Mouse (Mus musculus): ENCODE data around the gene Dlgap1. TPM values are rescaled to one million over a fixed set of nuclear protein-coding genes. Genes with fewer than 3 reads are reported as not detected.
"Not testable (repeated sequence)": the region's sequence is repeated elsewhere in the genome, so short reads cannot be mapped to it uniquely, and the experiment has no call there.

Dlgap1 gene
- polyA plus RNA-seq, 1 experiment from 2014 or later = 4.1 TPM

DNA sequence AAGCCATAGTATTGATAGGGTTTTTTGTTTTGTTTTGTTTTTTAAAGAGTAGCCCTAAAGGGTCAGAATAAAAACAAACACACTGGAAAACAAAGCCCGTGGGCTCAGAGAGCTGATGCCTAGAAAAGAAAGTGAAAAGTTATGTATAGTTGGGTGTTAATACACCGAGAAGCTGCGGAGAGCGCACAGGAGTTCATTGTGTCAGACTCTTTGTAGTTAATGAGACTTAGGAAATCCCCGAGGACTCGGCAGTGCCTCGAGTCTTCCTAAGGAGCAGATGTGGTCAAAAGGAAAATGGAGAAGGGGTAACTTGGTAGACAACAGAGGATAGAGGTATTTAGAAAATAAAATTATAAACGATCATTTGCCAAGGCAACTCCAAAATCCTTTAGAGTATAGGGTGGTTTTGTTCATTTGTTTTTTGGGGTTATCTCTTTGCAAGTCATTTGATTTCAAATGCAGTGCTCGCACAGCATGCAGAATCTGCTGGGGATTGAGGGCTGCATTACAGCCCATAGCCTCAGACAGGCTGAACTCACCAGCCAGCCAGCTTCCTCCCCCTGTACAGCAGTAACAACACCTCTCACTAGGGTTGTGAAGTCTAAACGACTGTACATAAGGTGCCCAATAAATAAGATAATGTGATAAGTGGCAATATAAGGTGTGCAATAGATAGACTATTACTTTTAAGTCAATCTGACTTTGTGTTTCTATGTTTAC, 866.4 kb downstream of the Dlgap1 start:
- Histone ChIP-seq H3K9ac (peak overlapping the region; percentile 53; the same call in 1 of the 2 replicates), H3K36me3 (peaks cover 16% of the 10 kb centered on the region), H3K4me1 (peaks cover 20% of the 10 kb centered on the region), H3K27ac (0 out of 2 replicates have a peak overlapping the region, but pooled peaks have one; percentile 48), H3K4me2 (peak overlapping the region; percentile 90), H3K9me3 (replicated peaks) (no peaks in the 10 kb centered on the region), H3K27me3 (no peaks in the 10 kb centered on the region), H3K4me3 (replicated peaks) (peak overlapping the region; percentile 48)
- WGBS = 8% methylated on average over 10 of the region's 10 CpGs
- ATAC-seq (replicated peaks; ENCODE audit: low FRiP score) = no peak

DNA sequence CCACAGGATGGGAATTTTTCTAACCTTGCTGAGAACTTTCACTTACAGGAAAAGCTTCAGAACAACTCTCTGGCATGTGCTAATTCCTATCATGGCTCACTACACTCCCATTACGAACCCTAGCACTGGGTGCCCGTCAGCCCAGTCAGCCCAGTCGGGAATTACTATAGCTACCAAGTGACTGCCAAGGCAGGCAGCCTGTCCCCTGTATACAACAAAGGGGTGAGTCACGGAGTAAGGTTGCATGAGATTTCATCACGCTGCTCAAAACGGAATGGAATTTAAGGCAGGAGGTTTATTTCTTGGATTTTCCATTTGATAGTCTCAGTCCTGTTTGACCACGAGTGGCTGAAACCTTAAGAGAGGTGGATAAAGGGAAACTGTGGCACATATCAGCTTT, 867.9 kb downstream of the Dlgap1 start:
- 55% methylated on average over 7 of the region's 7 CpGs for WGBS
- H3K27me3 ChIP-seq = no peaks in the 10 kb centered on the region
- no peaks in the 10 kb centered on the region for H3K9me3 ChIP-seq (replicated peaks)
- no peak overlapping the region for H3K9ac ChIP-seq
- peak overlapping the region; percentile 41; the same call in 1 of the 2 replicates for H3K27ac ChIP-seq
- H3K36me3 ChIP-seq = peaks cover 28% of the 10 kb centered on the region
- H3K4me1 ChIP-seq = peaks cover 16% of the 10 kb centered on the region
- no peak overlapping the region for H3K4me2 ChIP-seq
- no peak overlapping the region for H3K4me3 ChIP-seq (replicated peaks)
- ATAC-seq (replicated peaks; ENCODE audit: low FRiP score) = 0 out of 2 replicates have a peak, but pooled peaks have one; percentile 59

DNA sequence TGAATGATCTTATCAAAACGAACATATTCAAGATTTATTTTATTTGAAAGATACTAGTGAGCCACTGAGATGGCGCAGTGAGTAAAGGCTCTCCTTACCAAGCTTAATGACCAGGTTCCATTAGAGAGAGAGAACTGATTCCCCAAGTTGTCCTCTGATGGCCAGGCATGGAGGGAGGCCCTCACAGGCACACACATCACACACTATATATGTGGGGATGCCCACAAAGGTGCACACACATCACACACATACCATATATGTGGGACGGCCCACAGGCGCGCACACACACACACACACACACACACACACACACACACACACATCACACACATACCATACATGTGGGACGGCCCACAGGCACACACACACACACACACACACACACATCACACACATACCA, 868.6 kb downstream of the Dlgap1 start:
- H3K27ac ChIP-seq; H3K27me3 ChIP-seq; H3K9me3 ChIP-seq (replicated peaks); H3K4me2 ChIP-seq; H3K9ac ChIP-seq; H3K4me3 ChIP-seq (replicated peaks); ATAC-seq (replicated peaks; ENCODE audit: low FRiP score): not testable (repeated sequence)
- Histone ChIP-seq H3K4me1 (peaks cover 16% of the 10 kb centered on the region), H3K36me3 (peaks cover 34% of the 10 kb centered on the region)
- 94% methylated on average over 6 of the region's 6 CpGs for WGBS

DNA sequence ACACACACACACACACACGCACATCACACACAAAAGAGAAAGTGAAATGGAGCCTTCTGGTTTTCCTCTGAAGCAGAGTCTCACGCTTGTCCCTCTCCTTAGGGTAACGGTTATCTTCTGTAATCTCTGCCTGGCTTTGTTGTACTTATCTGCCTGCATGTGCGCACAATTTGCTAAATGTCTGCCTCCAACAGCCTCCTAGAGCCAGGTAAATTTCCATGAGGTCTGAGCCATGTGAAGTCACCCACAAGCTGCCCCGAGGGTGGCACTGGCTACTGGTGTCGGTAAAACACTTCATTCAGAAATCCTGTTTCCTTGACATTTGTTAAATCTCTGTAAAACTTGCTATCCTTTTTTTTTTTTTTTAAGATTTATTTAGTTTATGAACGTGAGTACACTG, 869.2 kb downstream of the Dlgap1 start:
- no peak for ATAC-seq (replicated peaks; ENCODE audit: low FRiP score)

DNA sequence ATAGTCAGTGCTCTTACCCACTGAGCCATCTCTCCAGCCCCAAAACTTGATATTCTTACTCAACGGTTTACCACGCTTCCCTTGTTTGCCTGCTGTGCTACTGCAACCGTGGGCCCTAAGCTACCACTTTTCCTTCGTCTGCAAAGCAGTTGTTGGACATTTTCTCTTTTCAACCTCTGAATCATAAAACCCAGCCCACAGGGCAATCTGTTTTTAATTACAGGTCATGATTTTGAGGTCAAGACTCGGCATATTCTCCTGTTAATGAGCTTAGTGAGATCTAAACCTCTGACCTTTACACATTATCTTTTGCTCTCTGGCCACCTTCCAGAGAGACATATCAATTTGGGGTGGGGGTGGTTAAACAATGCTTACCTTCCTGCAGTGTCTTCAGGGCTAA, 869.7 kb downstream of the Dlgap1 start:
- peaks cover 23% of the 10 kb centered on the region for H3K4me1 ChIP-seq
- no peaks in the 10 kb centered on the region for H3K27me3 ChIP-seq
- ATAC-seq (replicated peaks; ENCODE audit: low FRiP score) = no peak

More for the DNA sequence above, 869.2 kb downstream of the Dlgap1 start:
- Histone ChIP-seq H3K36me3 (peaks cover 39% of the 10 kb centered on the region), H3K4me3 (replicated peaks) (no peak overlapping the region), H3K9ac (no peak overlapping the region), H3K4me1 (peaks cover 18% of the 10 kb centered on the region), H3K27ac (no peak overlapping the region), H3K27me3 (no peaks in the 10 kb centered on the region), H3K9me3 (replicated peaks) (no peaks in the 10 kb centered on the region), H3K4me2 (no peak overlapping the region)
- whole genome bisulfite sequencing = 84% methylated on average over 7 of the region's 7 CpGs

DNA sequence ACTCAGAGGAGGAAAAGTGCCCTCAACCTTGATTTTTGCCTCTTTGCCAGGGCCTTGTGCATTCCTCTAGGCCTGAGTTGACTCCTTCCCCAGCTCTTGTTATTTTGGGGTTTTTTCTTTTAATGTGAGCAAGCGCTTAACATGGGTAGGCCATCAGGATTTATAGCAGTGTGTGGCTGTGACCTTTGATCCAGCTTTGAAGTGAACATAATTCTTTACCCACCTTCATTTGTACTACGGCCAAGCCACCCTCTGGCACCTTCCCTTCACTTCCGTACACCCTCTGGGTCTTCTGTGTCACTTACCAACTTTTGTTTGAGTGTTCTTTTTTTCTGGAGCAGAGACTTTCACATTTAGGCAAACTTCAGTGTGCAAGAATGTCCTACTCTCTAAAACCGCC, 874.4 kb downstream of the Dlgap1 start:
- no peak for ATAC-seq (replicated peaks; ENCODE audit: low FRiP score)
- H3K9me3 ChIP-seq (replicated peaks) = no peaks in the 10 kb centered on the region
- no peak overlapping the region for H3K4me3 ChIP-seq (replicated peaks)
- no peak overlapping the region for H3K9ac ChIP-seq
- 47% methylated on average over 4 of the region's 4 CpGs for WGBS
- H3K27ac ChIP-seq = peak overlapping the region; percentile 11; the same call in 1 of the 2 replicates
- H3K4me1 ChIP-seq = peaks cover 42% of the 10 kb centered on the region
- peaks cover 70% of the 10 kb centered on the region for H3K36me3 ChIP-seq
- no peak overlapping the region for H3K4me2 ChIP-seq
- H3K27me3 ChIP-seq = no peaks in the 10 kb centered on the region

More for the DNA sequence above, 869.7 kb downstream of the Dlgap1 start:
- H3K4me2 ChIP-seq = no peak overlapping the region
- H3K36me3 ChIP-seq = peaks cover 44% of the 10 kb centered on the region
- H3K9me3 ChIP-seq (replicated peaks) = no peaks in the 10 kb centered on the region
- H3K4me3 ChIP-seq (replicated peaks) = no peak overlapping the region
- H3K27ac ChIP-seq = no peak overlapping the region
- H3K9ac ChIP-seq = no peak overlapping the region
- 61% methylated on average over 5 of the region's 5 CpGs for WGBS

DNA sequence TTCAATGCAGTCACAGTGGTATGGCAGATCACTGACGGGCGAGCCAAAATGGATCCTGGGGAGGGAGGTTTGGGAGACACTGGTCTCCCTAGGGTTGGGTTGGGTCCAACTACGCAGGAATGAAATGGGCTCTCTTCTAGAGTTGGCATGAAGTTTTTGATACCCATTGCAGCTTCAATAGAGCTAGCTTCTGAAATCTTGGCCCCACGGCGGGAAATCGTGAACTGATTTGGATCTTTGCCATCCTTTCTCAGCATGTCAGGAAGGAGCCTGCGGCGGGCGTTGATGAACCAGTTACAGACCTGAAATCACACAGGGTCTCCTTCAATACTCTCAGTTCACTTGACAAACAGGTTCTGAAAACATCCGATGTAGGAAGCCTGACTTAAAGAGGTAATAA, 876.1 kb downstream of the Dlgap1 start:
- no peaks in the 10 kb centered on the region for H3K9me3 ChIP-seq (replicated peaks)
- WGBS = 63% methylated on average over 10 of the region's 10 CpGs
- peaks cover 45% of the 10 kb centered on the region for H3K4me1 ChIP-seq
- no peak overlapping the region for H3K9ac ChIP-seq
- no peak for ATAC-seq (replicated peaks; ENCODE audit: low FRiP score)
- no peak overlapping the region for H3K4me2 ChIP-seq
- no peak overlapping the region for H3K4me3 ChIP-seq (replicated peaks)
- no peaks in the 10 kb centered on the region for H3K27me3 ChIP-seq
- H3K27ac ChIP-seq = peak overlapping the region; percentile 69
- peaks cover 56% of the 10 kb centered on the region for H3K36me3 ChIP-seq

DNA sequence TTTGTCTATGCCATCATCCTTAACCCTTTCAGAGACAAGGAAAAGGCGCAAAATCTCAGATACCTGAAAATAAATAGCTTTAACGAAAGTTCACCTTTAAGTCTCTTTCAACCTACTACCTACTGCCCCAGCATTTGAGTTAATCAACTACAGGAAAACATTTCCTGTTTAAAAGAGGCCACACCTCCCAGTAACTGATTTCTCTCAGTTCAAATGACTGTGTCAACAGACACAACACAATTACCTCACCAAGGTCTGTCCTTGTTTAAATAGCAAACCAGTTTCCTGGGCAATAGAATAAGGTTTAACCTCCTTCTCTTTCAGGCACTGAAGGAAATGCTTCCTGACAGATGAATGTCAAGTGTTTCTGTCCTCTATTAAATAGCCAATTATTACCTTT, 876.7 kb downstream of the Dlgap1 start:
- Histone ChIP-seq H3K9me3 (replicated peaks) (no peaks in the 10 kb centered on the region), H3K36me3 (peaks cover 50% of the 10 kb centered on the region)

DNA sequence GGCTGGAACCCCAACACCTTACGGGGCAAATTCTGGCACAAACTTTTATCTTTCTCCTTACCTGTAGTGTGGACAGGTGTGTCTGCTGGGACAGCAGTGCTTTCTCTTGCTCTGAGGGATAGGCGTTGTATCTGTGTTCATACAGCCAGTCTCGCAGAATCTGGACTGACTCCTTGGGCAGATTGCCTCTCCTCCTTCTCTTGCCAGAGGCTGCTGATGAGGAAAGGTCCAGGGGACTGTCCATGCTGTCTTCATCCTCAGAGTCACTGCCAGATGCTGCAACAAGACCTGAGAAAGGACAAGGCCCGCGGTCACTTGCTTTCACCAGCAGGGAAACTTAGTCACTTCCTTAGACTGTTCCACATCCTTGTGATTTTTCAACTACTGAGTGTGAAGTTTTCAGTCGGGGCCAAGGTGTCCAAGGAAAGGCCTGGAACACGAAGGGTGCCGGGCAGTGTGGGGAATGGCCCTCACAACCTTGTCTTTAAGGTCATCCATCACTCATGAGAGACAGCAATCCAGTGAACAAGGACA, 877.3 kb downstream of the Dlgap1 start:
- Histone ChIP-seq H3K27me3 (no peaks in the 10 kb centered on the region), H3K36me3 (peaks cover 47% of the 10 kb centered on the region), H3K27ac (peak overlapping the region; percentile 76), H3K4me3 (replicated peaks) (no peak overlapping the region), H3K9me3 (replicated peaks) (no peaks in the 10 kb centered on the region), H3K9ac (no peak overlapping the region), H3K4me2 (peak overlapping the region; percentile 94), H3K4me1 (peaks cover 45% of the 10 kb centered on the region)
- no peak for ATAC-seq (replicated peaks; ENCODE audit: low FRiP score)
- 48% methylated on average over 8 of the region's 8 CpGs for WGBS

More for the DNA sequence above, 876.7 kb downstream of the Dlgap1 start:
- peak overlapping the region; percentile 94; the same call in 1 of the 2 replicates for H3K4me2 ChIP-seq
- no peak for ATAC-seq (replicated peaks; ENCODE audit: low FRiP score)
- no peak overlapping the region for H3K4me3 ChIP-seq (replicated peaks)
- H3K27ac ChIP-seq = peak overlapping the region; percentile 76
- no peak overlapping the region for H3K9ac ChIP-seq
- no peaks in the 10 kb centered on the region for H3K27me3 ChIP-seq
- peaks cover 45% of the 10 kb centered on the region for H3K4me1 ChIP-seq
- 66% methylated on average over 2 of the region's 2 CpGs for WGBS

DNA sequence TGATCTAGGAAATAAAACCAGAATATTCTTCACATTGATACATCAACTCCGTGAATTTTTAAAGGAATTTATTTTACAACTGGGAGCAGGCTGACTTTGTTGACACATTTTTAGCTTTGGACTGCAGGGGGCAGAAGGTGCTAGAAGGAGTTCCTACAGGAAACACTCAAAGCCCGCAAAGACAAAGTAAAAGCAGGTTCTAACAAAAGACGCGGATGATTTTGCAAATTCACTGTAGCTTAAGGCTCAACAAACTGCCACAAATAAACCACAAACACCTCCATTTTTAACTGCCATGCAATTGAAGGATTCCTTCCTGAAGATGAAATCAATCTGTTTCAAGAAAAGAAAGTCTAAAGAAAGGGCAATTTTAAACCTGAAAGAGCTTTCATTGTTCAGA, 878.2 kb downstream of the Dlgap1 start:
- no peak for ATAC-seq (replicated peaks; ENCODE audit: low FRiP score)
- H3K27me3 ChIP-seq = no peaks in the 10 kb centered on the region
- H3K4me3 ChIP-seq (replicated peaks) = peak overlapping the region; percentile 28
- peaks cover 48% of the 10 kb centered on the region for H3K4me1 ChIP-seq
- 0 out of 2 replicates have a peak overlapping the region, but pooled peaks have one; percentile 3 for H3K9ac ChIP-seq
- peaks cover 39% of the 10 kb centered on the region for H3K36me3 ChIP-seq
- 2% methylated on average over 4 of the region's 4 CpGs for WGBS
- peak overlapping the region; percentile 78; the same call in 1 of the 2 replicates for H3K27ac ChIP-seq
- no peaks in the 10 kb centered on the region for H3K9me3 ChIP-seq (replicated peaks)
- peak overlapping the region; percentile 94 for H3K4me2 ChIP-seq

DNA sequence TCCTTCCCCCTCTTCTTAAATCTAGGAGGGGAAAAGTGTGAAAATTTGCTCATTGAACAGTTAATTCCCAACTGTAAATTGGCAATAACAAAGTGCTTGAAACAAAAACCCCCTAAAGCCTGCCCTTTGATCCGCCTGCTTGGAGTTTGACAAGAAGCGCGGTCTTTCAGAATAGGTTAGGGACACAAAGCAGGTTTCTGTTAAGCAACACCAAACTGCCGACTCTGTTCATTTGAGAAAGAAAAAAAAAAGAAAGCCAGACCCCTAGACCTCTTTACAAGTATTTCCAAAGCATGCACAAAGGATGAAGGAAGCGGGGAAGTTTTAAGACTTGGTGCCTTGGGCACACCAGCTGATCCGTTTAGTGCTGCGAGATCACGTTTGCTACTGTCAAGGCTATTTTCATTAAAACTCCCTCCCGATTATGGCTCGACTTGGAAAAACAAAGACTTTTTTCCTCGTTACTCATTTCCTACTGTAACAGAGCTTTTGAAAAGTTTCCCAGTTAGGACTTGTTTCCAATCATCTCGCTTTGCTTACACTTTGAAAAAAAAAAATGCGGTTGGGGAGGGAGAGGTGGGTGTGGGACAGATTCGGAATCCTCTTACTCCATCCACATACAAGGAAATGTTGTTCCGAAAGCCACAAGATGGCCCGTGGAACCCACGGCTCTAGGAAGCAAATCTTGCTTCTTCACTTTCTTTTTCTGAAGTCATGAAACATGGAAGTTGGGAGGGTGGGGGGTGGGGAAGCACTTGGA, 879.1 kb downstream of the Dlgap1 start:
- Histone ChIP-seq H3K4me2 (peak overlapping the region; percentile 94), H3K4me1 (peaks cover 47% of the 10 kb centered on the region), H3K36me3 (peaks cover 32% of the 10 kb centered on the region), H3K27ac (peak overlapping the region; percentile 98), H3K4me3 (replicated peaks) (peak overlapping the region; percentile 65), H3K9me3 (replicated peaks) (no peaks in the 10 kb centered on the region), H3K9ac (peak overlapping the region; percentile 71), H3K27me3 (no peaks in the 10 kb centered on the region)
- 1% methylated on average over 17 of the region's 17 CpGs for WGBS
- ATAC-seq (replicated peaks; ENCODE audit: low FRiP score) = no peak
